Mouse (Mus musculus) testis, adult 2 months (tissue): Measurements from ENCODE around the gene Arf1. TPM values are rescaled to one million over a fixed set of nuclear protein-coding genes. Genes with fewer than 3 reads are reported as not detected.

ENCODE experiments used
- H3K27ac ChIP-seq: fragments of 200-500 bp; 2 replicates; pipeline ENCODE4 v1.5.1; 2012; ENCODE audit warnings: low read depth, low read length; ENCODE audit not compliant: control insufficient read depth, insufficient read depth
- H3K27me3 ChIP-seq: fragments of 200-500 bp; 2 replicates; pipeline ENCODE4 v1.6.1; 2012; ENCODE audit warnings: mild to moderate bottlenecking, low read length, moderate library complexity; ENCODE audit not compliant: control insufficient read depth, insufficient read depth
- H3K36me3 ChIP-seq: fragments of 200-500 bp; 2 replicates; pipeline ENCODE4 v1.6.1; 2012; ENCODE audit warnings: mild to moderate bottlenecking, low read length; ENCODE audit not compliant: control insufficient read depth, insufficient read depth
- H3K4me1 ChIP-seq: fragments of 200-500 bp; 2 replicates; pipeline ENCODE4 v1.6.1; 2012; ENCODE audit warnings: low read length; ENCODE audit not compliant: control insufficient read depth, insufficient read depth
- H3K4me3 ChIP-seq: fragments of 200-500 bp; 2 replicates; pipeline ENCODE4 v1.5.1; 2012; ENCODE audit warnings: low read depth, mild to moderate bottlenecking, low read length, moderate library complexity, mixed read lengths; ENCODE audit not compliant: control insufficient read depth
- CTCF ChIP-seq: fragments of 200-500 bp; IDR thresholded peaks from 2 replicates; pipeline ENCODE4 v1.5.1; 2012; ENCODE audit warnings: low read depth, mild to moderate bottlenecking, inconsistent platforms, low read length, moderate library complexity; ENCODE audit not compliant: control insufficient read depth, insufficient read depth, insufficient replicate concordance
- POLR2A ChIP-seq: fragments of 200-500 bp; IDR thresholded peaks from 2 replicates; pipeline ENCODE4 v1.6.1; 2012; ENCODE audit warnings: low read depth, mild to moderate bottlenecking, inconsistent platforms, low read length, moderate library complexity; ENCODE audit not compliant: control insufficient read depth
- polyA plus RNA-seq: library from polyadenylated mRNA; depleted of rRNA; stranded (reverse); fragments of >200 nt; gene quantifications from 2 replicates; pipeline ENCODE4 v1.2.3, GENCODE M21; 2012

Arf1 gene
- polyA plus RNA-seq, 1 experiment, result 247 TPM

DNA sequence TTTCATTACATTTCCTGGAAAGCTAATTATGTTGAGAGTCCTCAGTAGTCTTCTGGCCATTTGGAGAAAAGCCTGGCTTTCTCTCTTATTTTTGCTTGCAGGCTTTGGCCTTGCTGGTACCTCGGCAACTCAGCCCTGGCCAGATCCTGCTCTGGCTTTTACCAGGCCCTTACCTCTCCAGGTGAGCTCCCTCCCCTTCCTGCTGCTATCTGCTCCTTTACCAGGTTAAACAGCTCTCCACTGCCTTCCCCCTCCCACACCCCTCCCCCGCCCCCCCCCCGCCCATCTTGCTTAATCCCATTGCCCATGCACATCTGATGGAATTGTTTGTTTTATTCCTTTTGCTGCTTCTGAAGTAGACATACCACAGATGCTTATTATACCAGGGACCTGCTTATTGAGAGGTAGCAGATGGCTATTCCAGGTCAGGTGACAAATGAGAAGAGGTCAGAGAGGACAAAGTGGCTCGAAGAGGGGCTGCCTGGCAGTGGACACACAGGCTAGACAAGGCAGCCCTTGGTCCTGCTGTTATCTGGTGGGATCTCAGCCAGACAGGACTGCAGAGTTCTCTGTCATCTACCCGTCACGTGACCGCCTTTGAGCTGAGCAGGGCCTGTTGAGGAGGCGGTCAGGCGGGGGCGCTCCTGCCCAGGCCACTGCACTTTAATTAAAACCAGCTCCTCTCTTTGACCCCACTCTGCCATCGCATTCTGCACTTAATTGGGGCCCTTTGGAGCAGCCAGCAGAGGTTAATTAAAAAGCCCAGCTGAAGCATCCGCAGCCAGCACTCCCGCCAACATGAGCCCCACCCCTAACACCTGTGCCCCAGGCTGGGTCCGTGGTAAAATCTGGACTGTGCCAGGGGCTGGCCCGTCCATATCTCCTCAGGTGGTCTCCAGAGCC is 10.7 kb upstream of the Arf1 start:
- no peak overlapping the region for H3K27ac ChIP-seq
- H3K4me3 ChIP-seq, result no peak overlapping the region
- no peaks in the 10 kb centered on the region for H3K36me3 ChIP-seq
- TF ChIP-seq CTCF (peak; percentile 32; the same call in 1 of the 2 replicates), POLR2A (no peak)
- no peaks in the 10 kb centered on the region for H3K27me3 ChIP-seq
- H3K4me1 ChIP-seq, result no peaks in the 10 kb centered on the region

DNA sequence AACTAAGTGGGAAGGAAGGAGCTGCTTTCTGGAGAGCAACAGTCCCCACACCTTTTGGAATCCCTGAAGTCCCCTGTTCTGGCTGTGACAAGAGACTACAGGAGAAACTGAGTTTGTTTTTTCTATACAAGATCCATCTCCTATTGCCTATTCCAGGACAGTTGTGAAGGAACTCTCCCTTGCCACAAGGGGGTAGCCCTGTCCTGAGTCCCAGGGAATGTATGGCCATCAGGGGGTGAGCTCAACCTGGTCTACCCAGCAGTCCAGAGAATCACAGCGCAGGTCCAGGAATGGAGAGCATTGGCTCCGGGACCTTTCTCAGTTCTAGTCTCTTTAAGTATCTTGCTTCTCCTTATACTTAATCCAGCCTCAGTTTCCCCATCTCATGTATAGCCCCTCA is 4.7 kb upstream of the Arf1 start:
- Histone ChIP-seq H3K4me3 (no peak overlapping the region), H3K36me3 (no peaks in the 10 kb centered on the region), H3K27ac (no peak overlapping the region), H3K27me3 (no peaks in the 10 kb centered on the region), H3K4me1 (peaks cover 4% of the 10 kb centered on the region)
- TF ChIP-seq CTCF (peak; percentile 18; the same call in 1 of the 2 replicates), POLR2A (no peak)

DNA sequence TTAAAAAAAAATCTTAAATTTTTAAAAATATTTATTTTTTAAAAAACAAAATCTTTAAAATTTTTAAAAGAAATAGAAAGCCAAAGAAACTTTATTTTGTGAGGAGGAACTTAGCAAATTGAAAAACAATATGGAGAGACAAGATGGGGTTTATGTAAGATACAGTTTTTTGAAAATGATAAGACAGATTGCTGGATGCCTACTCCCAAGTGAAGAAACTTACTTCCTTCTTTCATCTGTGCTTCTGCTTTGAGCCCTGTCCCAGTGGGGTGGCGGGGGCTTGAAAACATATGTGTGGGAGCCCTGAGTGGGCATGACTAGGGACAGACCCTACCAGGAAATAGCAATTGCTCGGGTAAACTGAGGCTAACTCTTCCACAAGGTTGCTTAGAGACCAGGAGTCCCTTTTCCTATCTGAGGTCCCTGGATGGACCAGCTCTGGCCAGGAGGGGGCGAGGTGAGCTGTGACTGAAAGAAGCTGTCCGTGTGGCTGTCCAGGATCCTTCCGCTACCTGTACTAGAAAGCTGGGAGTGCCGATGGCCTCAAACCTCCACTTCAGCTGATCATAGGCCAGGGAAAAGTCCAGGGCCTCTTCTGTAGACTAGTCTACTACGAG is 2.2 kb upstream of the Arf1 start:
- Histone ChIP-seq H3K27me3 (no peaks in the 10 kb centered on the region), H3K4me1 (peaks cover 15% of the 10 kb centered on the region), H3K4me3 (no peak overlapping the region), H3K27ac (no peak overlapping the region), H3K36me3 (no peaks in the 10 kb centered on the region)
- TF ChIP-seq CTCF, result peak; percentile 53; the same call in 1 of the 2 replicates
- no peak for TF ChIP-seq POLR2A

- TF ChIP-seq POLR2A (no peak), CTCF (no peak)
- peak overlapping the region; percentile 96 for H3K4me3 ChIP-seq
- no peaks in the 10 kb centered on the region for H3K27me3 ChIP-seq
- H3K27ac ChIP-seq, result peak overlapping the region; percentile 98
- H3K36me3 ChIP-seq, result no peaks in the 10 kb centered on the region
- H3K4me1 ChIP-seq, result peaks cover 19% of the 10 kb centered on the region
Observed at GRCm38 (mm10) chr11:59227604-59228121, 407 bp downstream of the Arf1 start.

GRCm38 (mm10) chr11:59226787-59227603 is 1.1 kb downstream of the Arf1 start:
- Histone ChIP-seq H3K36me3 (no peaks in the 10 kb centered on the region), H3K4me3 (peak overlapping the region; percentile 96), H3K4me1 (peaks cover 21% of the 10 kb centered on the region), H3K27ac (peak overlapping the region; percentile 98), H3K27me3 (no peaks in the 10 kb centered on the region)
- TF ChIP-seq POLR2A (no peak), CTCF (no peak)

GRCm38 (mm10) chr11:59226251-59226650 is 1.8 kb downstream of the Arf1 start:
- Histone ChIP-seq H3K27ac (no peak overlapping the region), H3K36me3 (no peaks in the 10 kb centered on the region), H3K4me3 (peak overlapping the region; percentile 96; the same call in 1 of the 2 replicates), H3K27me3 (no peaks in the 10 kb centered on the region), H3K4me1 (peaks cover 24% of the 10 kb centered on the region)
- TF ChIP-seq POLR2A (no peak), CTCF (no peak)
